Mouse (Mus musculus) regulatory T cell (primary cell): Measurements from ENCODE around the gene Adcy3.

Source experiments
- in situ Hi-C: fragments of 300-600 bp; cut with MboI, MseI; formaldehyde crosslinking; loops from one replicate; pipeline ENCODE4 v1.15.1; 2025; ENCODE audit warnings: high pct_unique_total_duplicates

Gene Adcy3

DNA sequence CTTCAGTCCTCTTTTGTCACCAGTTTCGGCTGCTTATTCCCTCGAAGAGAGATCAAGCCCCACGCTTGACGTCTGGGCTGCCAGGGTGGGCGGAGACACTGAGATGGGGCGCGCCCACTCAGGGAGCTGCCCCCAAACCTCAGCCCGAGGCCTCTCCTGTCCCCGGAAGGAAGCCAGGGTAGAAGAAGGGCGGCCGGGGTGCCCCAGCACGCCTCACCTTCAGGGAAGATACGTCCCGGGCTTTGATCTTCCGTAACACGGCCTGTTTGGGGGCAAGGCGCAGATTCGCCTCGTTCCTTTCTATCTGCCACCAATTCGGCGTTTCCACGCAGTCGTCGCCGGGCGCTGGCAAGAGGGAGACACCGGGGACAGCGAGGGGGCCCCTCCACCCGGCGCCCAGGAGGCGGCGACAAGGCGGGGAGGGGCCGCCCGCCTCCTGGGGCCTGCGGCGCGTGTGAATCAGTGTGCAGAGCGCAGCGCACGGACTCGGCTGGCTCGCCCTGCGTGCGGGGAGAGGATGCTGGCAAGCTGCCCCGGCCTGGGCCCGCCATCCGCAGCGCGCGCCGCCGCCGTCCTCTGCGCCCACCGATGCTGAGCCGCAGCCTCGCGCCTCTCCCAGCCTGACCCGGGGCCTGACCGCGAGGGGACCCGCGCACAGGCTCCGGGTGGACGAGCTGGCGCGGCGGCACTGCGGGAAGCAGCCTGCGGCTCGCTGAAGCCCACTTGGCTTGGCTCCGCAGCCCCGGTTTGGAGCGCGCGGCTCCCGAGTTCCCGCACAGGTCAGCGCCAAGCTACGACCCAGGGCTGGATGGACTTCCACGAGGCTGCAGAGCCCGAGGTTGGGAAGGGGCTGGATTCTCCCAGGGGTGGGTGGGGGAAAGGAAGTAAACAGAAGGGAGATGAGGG is at the start of gene Adcy3:
Gene Adcy3 (plus strand): TSS at position 163 of the 906 bp plus-strand sequence.
- in situ Hi-C loops: no loop called here

DNA sequence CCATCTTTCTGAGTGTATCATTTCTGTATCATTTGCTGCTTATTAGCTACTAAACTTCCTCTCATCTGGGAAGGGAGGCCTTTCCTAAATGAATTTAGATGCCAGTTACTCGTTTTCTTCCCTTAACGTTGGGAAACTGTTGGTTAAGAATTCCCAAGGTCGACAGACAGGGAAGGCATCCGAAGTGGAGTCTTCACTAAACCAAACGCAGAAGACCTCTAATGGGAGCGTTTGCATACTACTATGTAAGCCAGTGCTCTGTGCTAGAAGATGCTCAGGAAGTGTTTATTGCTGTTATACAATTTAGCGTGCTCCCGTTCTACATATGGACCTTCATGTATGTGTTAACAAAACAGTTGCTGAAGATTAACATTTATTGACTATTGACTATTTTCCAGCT is 49.5 kb upstream of the Adcy3 start:
- in situ Hi-C loops: loop anchor here (5.0 kb wide), 1 partner anchor 101 kb away; no protein-coding TSS in a partner anchor

DNA sequence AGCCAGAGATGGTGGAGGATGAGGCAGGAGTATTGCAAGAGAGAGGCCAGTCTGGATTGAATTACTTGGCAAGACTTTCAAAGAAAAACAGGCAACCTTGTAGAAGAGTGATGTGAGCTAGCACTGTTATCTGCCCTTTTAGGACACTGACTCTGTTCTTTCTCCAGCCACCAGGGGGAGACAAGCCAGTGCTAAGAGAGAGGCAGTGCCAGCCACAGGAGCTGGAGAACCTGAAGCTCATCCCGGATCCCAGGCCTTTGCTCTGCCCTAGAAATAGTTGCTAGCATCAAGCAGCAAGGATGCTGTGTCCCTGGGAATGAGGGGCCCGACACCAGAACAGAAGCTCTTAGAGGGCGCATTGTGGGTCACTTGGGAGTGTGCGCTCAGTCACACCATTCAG is 25.5 kb upstream of the Adcy3 start:
- in situ Hi-C loops: loop anchor here (5.0 kb wide), 1 partner anchor 440 kb away; no protein-coding TSS in a partner anchor

DNA sequence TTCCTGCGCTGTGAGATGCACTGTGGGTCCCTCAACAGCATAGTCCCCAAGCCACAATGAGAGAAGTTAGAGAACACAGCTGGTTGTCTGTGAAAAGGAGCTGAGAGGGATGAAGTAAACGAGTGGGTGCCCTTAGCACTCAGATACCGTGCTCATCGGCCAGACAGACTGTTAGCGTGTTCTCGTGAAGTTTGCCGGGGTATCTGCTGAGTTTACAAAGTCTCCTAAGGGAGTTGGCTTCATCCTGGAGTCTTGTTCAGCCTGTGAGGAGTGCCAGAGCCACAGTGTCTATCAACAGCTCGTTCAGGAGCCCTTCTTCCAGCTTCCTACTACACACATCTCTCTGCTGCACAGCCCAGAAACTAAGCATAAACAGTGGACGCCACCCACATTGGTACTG is 16.8 kb upstream of the Adcy3 start:
- in situ Hi-C loops: no loop called here

DNA sequence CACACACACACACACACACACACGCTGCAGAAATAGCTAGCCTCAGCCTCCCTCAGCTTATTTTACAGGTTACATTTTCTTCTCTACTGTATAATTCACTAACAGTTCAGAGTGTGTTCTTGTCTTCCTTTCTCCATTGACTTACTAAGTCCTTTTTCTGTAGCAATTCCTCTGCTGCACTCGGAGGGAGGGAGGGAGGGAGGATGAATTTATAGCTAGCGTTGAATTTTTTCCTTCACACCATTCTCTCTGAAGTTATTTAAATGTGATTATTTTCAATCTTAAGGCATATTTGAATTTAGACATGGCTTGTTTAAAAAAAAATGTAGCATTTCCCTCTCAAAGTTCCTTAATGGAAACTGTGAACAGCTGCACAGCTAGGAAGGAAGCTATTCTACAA is 15.8 kb upstream of the Adcy3 start:
- in situ Hi-C loops: no loop called here

DNA sequence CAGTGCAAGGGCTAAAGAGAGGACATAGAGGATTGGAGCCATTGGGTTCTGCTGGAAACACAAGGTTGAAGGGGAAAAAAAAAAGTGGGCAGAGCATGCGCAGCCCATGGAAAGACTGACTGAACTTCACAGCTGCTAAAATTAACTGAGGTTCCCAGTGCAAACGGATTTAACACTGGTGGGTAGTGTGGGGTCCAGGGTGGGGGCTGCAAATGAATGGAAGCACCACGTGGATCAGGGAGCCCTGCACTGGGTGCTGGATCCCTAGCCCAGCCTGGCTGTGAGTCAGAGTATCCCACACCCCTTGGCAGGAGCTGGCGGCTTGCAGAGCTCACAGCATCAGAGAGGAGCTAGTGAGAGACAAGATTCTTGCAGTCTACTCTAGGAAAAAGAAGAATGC is 15.3 kb upstream of the Adcy3 start:
- in situ Hi-C loops: no loop called here

DNA sequence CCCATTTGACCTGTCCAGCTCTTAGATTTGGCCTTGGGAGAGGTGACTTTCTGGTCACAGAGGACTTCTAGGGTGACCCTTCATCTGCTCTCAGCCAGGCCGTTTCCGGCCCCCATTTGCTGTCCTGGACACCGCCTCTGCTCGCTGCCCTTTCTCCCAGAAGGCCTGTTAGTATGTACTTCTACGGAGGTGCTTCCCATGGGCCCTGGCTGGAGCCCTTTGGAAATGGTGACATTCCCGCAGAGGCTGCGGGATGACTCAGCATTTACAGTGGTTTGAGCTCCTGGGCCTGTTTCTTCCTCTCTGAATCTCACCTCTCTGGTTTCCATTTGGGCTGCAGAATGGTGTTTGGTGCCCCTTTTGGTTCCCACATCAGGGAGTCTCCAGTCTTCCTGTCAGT is 5.6 kb upstream of the Adcy3 start:
- in situ Hi-C loops: no loop called here

DNA sequence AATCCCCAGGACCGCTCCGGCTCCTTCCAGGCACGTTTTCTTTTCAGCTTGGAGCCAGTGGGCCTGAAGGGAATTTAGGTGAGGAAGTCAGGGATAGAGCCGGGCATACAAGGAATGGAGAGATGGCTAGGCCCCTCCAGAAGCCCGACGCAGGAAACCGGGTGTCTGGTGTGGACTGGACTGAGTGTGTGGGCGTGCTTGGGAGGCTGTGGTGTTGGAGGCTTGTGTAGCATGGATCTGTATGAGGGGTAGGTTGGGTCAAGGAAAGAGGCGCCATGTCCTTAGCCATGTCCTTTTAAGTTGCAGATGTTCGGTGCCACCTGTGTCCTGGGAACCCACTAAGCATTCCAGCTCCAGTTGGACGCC is 927 bp downstream of the Adcy3 start:
- in situ Hi-C loops: no loop called here

DNA sequence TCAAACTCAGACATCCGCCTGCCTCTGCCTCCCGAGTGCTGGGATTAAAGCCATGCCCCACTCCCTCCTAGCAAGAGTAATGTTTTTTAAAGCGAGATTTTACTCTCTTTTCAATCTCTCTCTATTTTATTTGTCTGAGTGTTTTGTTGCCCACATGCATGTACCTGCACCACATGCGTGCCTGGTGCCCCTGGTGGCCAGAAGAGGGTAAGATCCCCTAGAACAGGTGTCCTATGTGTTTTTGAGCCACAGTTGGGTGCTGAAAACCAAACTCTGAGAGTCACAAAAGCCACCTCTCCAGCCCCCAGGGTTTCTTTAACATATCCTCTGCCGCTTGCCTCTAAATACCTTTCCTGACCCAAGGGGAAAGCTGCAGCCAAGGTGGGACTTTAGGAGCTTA is 10.3 kb downstream of the Adcy3 start:
- in situ Hi-C loops: no loop called here

DNA sequence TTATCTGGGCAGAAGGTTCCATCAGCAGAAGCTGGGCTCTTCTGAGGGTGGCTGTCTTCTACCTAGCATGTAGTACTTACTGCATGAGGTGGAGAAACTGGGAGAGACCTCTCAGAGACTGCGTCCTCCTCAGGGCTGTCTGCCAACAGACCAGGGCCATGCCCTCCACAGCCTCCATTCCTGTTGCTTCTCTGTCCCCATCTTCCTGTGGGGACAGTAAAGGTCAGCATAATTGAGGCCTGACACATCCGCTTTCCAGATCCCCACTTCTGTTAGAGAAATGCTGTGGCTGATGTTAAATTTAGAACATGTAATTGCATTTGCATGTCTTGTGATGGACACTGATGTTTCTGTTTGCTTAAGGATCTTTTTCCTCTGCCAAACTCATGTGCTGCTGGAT is 18.0 kb downstream of the Adcy3 start:
- in situ Hi-C loops: no loop called here

DNA sequence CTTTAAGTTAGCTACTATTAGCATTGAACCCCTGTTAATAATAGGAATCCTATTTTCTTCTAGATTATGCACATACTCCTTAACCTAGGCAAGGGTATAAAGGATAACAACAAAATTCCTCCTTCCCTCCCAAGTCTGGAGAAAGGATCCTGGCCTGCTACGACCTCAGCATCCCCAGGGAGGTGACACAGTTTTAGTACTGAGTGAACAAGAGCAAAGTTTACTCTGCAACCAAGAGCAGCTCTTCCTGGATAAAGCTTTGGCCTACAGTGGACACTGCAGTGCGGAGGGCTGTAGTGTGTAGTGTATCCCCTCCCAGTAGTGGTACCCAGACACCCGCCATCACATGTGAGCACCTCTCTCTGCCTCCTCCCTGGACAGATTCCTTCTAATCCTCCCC is 19.1 kb downstream of the Adcy3 start:
- in situ Hi-C loops: no loop called here

DNA sequence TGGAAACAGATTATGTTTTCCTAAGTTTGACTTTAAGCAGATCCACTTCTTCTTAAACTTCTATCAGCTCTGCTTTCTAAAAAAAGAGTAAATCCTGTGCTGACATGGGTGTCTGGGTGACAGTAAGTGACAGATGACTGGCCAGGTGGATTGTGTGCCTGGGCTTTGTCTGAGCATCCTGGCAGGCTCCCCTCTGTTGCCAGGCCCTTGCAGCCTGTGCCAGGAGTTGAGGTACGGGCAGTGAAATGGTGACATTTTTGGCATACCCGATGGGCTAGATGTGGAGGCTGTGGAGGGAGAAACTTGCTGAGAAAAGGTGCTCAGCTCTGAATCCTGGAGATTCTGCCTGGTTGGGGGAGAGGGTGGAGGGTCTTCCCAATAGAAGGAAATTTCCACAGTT is 24.6 kb downstream of the Adcy3 start:
- in situ Hi-C loops: no loop called here

DNA sequence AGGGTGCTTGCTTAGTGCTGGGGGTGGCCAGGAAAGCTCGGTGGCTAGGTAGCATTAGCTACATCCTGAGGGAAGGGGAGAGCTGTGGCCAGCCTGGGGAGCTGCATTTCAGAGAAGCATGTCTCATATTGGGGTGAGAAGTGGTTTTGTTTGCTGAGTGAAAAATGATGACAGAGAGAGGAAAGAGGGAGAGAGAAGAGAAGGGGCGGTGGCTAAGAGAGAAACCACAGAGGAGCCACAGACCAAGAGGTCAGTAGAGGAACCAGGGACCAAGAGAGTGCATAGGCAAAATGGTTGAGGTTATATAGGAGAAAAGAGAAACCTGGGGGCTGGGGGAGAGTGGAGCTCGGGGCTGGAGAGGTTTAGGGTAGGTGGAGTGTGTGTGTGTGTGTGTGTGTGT is 25.3 kb downstream of the Adcy3 start:
- in situ Hi-C loops: no loop called here

DNA sequence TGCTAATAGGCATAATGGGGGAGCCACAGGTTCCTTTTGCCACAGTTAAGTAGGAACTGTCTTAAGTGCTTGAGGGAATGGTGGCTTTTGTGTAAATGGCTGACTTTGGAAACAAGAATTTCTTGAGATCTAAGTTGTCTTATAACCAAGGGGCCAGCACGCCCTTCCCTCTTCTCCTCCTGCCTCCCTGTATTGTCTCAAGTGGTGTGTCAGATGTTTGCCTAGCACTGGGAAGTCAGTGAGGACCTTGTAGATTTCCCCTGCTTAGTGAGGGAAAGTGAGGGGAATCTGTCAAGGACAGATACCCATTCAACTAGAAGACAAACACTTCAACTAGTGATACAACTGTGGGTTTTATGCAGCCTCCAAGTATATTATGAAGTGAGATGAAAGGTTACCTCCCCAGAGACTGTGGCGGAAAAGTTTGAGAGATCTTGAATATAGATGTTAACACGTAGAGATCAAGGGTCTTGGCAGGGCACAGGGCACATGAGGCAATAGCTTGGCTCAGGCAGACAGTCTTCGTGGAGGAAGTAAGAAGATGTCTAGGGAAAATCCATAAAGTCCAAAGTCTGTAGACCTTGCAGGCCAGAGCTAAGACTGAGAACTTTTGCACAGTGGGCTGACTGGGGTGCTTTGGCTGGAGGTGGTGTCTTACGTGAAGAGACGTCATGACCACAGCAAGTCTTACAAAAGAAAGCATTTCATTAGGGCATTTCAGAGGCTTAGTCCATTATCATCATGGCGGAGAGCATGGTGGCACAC is 26.1 kb downstream of the Adcy3 start:
- in situ Hi-C loops: no loop called here

DNA sequence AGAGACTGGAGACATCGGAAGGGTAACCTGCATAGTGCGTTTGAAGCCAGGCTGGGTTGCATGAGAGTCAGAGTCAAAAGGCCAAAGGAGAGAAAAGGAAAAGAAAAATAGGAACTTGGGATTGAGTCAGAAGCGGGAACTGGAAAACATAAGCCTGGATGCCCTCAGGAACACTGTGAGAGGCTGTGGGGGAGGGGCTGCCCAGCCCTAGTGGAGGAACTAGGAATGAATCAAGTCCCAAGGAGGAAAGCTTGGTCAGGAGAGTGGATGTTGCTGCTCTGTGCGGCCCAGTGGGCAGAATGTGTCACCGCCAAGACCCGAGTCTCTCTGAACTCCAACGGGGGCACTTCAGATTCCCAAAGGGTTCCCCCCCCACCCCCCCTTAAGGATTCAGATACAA is 27.4 kb downstream of the Adcy3 start:
- in situ Hi-C loops: no loop called here

DNA sequence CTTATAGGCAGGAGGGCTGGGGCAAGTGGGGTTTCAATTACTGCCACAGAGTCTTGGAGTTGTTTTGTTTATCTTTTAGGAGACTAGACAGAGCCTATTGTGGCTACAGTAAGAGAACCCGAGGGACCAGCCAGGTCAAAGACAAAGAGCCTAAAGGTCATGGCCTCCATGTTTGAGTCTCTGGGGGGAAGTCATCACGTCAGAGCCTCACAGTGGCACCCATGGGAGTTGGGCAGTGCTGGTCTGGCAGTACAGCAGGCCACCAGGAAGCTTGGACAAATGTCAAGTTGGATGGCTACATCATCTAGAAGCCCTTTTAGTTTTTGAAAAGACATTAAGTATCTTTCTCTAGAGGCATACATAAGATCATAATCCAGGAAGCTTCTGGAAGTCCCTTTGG is 30.0 kb downstream of the Adcy3 start:
- in situ Hi-C loops: no loop called here

DNA sequence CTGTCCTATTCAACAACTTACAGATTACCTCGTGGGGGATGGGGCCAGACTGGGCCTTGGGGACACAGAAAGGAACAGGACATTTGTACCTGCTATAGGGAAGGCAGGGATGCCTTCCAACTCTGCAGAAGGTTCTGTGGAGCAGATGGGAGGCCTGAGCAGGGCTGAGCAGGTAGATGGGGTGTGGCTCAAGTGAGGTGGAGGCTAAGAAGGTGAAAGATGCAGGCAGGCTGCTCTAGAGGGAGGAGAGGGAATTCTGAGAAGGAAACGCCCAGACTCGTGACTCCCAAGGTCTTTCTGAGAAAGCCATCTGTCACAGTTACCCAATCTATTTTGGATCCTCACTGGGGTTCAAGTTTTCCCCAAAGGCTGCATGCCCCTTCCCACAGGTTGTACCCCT is 34.1 kb downstream of the Adcy3 start:
- in situ Hi-C loops: no loop called here

DNA sequence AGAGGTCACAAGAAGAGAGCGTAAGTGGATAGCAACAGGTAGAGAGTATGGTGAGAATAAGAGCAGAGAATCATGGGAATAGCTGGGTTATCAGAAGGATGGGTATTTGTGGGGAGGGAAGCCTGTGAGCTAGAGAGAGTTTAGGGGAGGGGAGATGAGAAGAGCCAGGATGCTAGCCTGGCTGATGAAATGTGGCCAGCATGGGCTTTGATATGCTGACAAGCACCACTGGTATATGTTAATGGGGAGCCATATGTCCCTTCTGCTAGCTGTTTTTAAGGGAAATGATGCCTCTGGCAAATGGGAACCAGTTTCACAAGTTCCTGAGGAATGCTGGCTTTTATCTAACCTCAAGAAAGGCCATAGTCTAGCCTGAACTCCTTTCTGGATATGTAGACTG is 36.2 kb downstream of the Adcy3 start:
- in situ Hi-C loops: no loop called here

DNA sequence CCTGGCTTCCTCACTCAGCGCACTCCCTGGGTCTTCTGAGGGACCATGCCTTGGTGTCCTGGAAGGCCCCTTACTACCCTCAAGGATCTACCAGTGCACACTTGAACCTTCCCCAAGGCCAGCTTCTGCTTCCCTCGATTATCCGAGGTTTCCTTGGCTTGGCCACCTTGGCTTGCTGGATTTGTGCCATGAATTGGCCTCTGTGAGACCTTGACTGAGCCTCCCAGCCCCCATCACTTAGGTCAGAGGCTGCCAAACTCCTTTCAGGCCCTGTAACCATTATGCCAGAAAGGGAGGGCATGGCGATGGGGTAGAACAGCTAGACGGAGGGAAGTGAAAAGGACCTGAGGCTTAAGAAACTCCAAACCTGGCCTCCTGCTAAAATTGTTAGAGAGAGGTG is 36.7 kb downstream of the Adcy3 start:
- in situ Hi-C loops: loop anchor here (5.0 kb wide), 1 partner anchor 72 kb away; no protein-coding TSS in a partner anchor

DNA sequence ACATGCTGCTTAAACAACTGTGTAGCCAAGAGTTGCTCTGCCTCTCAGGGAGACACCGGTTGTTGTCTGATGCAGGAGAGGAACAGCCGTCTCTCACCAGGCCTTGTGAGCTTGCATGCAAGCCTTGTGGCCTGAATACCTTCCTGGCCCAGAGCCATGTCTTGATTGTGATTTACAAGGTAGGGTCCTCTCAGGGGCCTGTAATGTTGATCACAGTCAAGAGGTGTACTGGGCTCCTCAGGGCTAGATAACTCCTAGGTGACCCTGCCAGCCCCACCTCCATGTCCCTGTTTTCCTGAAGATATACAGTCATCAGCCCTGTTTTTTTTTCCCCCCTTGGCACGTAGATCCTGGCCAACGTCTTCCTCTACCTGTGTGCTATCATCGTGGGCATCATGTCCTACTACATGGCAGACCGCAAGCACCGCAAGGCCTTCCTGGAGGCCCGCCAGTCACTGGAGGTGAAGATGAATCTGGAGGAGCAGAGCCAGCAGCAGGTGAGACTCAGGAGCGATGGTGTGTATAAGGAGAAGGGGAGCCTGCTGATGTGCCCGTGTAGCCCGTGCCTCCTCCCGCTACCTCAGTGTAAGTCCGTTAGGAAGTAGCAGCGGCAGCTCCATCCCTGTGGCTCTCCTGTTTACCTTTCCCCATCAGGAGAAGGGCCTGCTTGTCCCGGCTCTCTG is 40.3 kb downstream of the Adcy3 start:
- in situ Hi-C loops: loop anchor here (5.0 kb wide), 1 partner anchor 76 kb away; no protein-coding TSS in a partner anchor

DNA sequence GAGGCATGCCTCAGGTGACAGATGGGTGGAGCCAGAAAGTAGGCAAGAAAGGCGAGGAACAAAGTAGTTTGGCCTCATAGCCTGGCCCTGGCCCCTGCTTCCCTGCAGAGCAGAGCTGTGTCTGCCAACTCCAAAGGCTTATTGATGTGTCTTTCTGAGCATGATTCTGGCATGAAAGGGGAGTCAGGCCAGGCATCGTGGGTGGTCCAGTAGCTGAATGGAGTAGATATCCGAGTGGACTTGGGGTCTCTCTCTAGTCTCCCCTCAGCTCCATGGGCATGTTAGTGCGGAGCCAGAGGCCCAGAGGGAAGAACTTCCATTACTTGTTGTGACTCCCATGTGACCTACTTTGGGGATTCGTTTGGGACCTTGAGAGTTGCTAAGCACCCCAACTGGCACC is 45.9 kb downstream of the Adcy3 start:
- in situ Hi-C loops: no loop called here

DNA sequence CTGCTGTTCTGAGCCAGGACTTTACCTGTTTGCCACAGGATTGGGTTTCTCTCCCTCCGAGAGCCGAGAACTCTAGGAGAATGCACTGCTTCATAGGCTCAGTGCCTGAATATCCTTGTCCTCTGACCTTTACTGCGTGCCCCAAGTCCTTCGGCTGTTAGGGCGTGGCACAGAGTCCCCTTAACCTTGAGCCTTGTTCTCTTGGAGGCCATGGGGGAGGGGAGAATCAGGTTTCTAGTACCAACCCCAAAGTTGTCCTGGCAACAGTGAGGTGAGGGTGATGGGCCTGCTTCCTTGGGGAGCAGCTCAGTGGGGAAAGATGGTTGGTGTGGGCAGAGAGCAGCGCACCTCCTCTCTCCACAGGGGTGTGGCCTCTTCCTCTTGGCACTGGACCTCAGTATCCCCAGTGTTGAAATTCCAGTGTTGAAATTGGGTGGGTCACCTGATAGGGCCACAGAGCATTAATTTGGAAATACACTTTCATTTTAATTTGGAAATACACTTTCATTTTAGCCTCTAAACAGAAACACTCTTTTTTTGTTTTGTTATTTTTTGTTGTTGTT is 46.8 kb downstream of the Adcy3 start:
- in situ Hi-C loops: no loop called here
